Mouse (Mus musculus) limb, embryonic 14.5 days (tissue): Measurements from ENCODE around the gene Mbnl1. TPM values are rescaled to one million over a fixed set of nuclear protein-coding genes. Genes with fewer than 3 reads are reported as not detected.

Experiments used
- ATAC-seq: fragments of 200-750 bp; cut with Nextera tagmentation; 2 replicates; pipeline ENCODE4 v1.8.0; 2017; ENCODE audit warnings: low read depth, moderate number of reproducible peaks, moderate TSS enrichment; ENCODE audit not compliant: low FRiP score
- DNase-seq: peaks from one replicate; pipeline ENCODE4 v3.0.0-alpha.2; 2015; ENCODE audit warnings: low spot score
- H3K27ac ChIP-seq: fragments of 300-500 bp; sonication (generic); replicated peaks from 2 replicates; pipeline ENCODE4 v1.5.1; 2014; ENCODE audit warnings: low read depth, mild to moderate bottlenecking, low read length, moderate library complexity, mixed read lengths
- H3K27me3 ChIP-seq: fragments of 300-500 bp; sonication (generic); 2 replicates; pipeline ENCODE4 v1.6.1; 2014; ENCODE audit warnings: low read length, mixed read lengths; ENCODE audit not compliant: control insufficient read depth, insufficient read depth
- H3K36me3 ChIP-seq: fragments of 300-500 bp; sonication (generic); 2 replicates; pipeline ENCODE4 v1.6.1; 2014; ENCODE audit warnings: mild to moderate bottlenecking, low read length, moderate library complexity, mixed read lengths; ENCODE audit not compliant: control insufficient read depth, insufficient read depth
- H3K4me1 ChIP-seq: fragments of 300-500 bp; sonication (generic); 2 replicates; pipeline ENCODE4 v1.6.1; 2014; ENCODE audit warnings: antibody characterized with exemption, low read length, mixed read lengths; ENCODE audit not compliant: control insufficient read depth, insufficient read depth
- H3K4me2 ChIP-seq: fragments of 300-500 bp; sonication (generic); replicated peaks from 2 replicates; pipeline ENCODE4 v1.6.1; 2014; ENCODE audit warnings: low read depth, mild to moderate bottlenecking, low read length, moderate library complexity; ENCODE audit not compliant: severe bottlenecking
- H3K4me3 ChIP-seq: fragments of 300-500 bp; sonication (generic); replicated peaks from 2 replicates; pipeline ENCODE4 v1.5.1; 2014; ENCODE audit warnings: low read length
- H3K9ac ChIP-seq: fragments of 300-500 bp; sonication (generic); 2 replicates; pipeline ENCODE4 v1.6.1; 2014; ENCODE audit warnings: mild to moderate bottlenecking, low read depth, low read length, moderate library complexity; ENCODE audit not compliant: severe bottlenecking
- H3K9me3 ChIP-seq: fragments of 300-500 bp; sonication (generic); 2 replicates; pipeline ENCODE4 v1.6.1; 2016; ENCODE audit warnings: low read length; ENCODE audit not compliant: control insufficient read depth
- POLR2A ChIP-seq: fragments of 200-500 bp; IDR thresholded peaks from 2 replicates; pipeline ENCODE4 v1.8.0; 2012; ENCODE audit warnings: inconsistent platforms, mild to moderate bottlenecking, moderate library complexity, borderline replicate concordance; ENCODE audit not compliant: insufficient read depth, insufficient read length; ENCODE audit errors: extremely low read depth
- WGBS: fragments of 180-500 bp; shearing (Covaris S2); extraction: QIAGEN DNeasy Blood & Tissue Kit; methylation state at CpG from one replicate; pipeline ENCODE4 v1.1.7; 2014; 5-methylcytosine and 5-hydroxymethylcytosine counted together
- polyA plus RNA-seq, 2 experiments: library from polyadenylated mRNA; depleted of rRNA in 1 of 2; stranded (reverse) in 1 of 2; unstranded in 1 of 2; fragments of >200 nt; fragmentation: Nextera tagmentation in 1 of 2; extraction: Ambion mirVana in 1 of 2; gene quantifications; 2 replicates each; pipeline versions ENCODE4 v1.2.1 to v1.2.3; 2012 to 2014

The Mbnl1 gene
- polyA plus RNA-seq, 2 experiments = 40.2 to 124 TPM

DNA sequence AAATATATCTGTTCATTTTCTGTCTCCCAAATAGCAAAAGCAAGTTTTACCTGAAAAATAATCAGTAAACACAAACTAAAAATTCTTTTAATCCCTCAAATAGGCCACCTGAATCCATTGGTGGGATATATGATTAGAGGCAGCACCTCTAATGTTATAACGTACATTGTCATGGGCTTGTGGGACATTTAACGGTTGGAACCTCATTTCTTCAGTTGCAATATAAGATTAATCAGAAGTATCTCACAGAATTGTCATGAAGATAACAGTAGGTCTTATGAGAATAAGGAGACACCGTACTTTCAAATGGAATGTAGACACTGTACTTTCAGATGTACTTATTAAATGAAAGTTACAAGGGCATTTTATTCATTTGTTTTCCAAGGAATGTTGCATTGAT is 112.1 kb downstream of the Mbnl1 start:
- peaks cover 28% of the 10 kb centered on the region for H3K4me1 ChIP-seq
- TF ChIP-seq POLR2A = no peak
- no peak overlapping the region for H3K27ac ChIP-seq
- H3K9ac ChIP-seq = no peak overlapping the region
- ATAC-seq (no peak), DNase-seq (no peak)
- 92% methylated on average over 3 of the region's 3 CpGs for WGBS
- H3K27me3 ChIP-seq = no peaks in the 10 kb centered on the region
- no peak overlapping the region for H3K4me2 ChIP-seq
- H3K9me3 ChIP-seq = no peaks in the 10 kb centered on the region
- no peaks in the 10 kb centered on the region for H3K36me3 ChIP-seq
- no peak overlapping the region for H3K4me3 ChIP-seq

DNA sequence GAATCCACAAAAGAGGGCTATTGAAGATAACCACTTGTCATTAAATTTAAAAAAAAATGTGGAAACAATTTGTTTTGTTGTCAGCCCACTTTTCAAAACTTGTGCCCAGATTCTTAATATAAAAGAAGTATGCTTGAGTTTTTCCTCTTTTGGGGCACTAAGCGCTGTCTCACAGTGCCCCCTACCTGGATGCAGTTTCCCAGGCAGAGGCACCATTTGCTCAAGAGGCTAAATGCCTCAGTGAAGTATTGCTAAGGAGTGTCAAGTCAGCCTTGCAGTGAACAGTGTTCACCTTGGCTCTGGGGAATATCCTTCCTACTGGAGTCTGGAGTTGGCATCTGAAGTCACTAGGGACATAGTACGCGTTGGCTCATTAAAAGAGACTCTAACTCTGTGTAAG is 113.4 kb downstream of the Mbnl1 start:
- ATAC-seq = no peak
- H3K4me1 ChIP-seq = peaks cover 19% of the 10 kb centered on the region

DNA sequence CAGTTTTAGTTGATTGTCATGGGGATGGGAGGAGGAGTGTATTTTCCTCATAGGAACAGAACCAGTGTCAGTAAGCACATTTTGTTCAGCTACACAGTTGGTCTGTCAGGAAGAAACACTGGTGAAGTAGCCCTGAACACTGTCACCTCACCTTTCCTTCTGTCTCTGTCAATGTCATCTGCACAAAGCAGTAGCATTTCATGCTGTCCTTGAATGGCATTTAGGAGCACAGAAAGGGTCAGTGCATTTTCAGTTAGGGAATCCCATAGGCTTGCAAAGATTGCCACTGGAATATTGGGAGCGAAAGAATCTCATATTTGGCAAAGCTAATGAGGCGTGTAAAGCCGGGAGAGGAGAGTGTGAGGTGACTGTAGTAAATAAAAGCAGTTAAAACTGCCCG is 114.5 kb downstream of the Mbnl1 start:
- no peaks in the 10 kb centered on the region for H3K9me3 ChIP-seq
- H3K4me2 ChIP-seq = no peak overlapping the region
- no peak for ATAC-seq
- H3K27me3 ChIP-seq = no peaks in the 10 kb centered on the region
- no peak overlapping the region for H3K4me3 ChIP-seq
- H3K9ac ChIP-seq = no peak overlapping the region
- peaks cover 22% of the 10 kb centered on the region for H3K4me1 ChIP-seq
- no peak for DNase-seq
- no peaks in the 10 kb centered on the region for H3K36me3 ChIP-seq
- H3K27ac ChIP-seq = no peak overlapping the region
- no peak for TF ChIP-seq POLR2A
- WGBS = 57% methylated on average over 4 of the region's 4 CpGs

More for the DNA sequence above, 113.4 kb downstream of the Mbnl1 start:
- TF ChIP-seq POLR2A = no peak
- H3K4me3 ChIP-seq = no peak overlapping the region
- no peaks in the 10 kb centered on the region for H3K36me3 ChIP-seq
- H3K27me3 ChIP-seq = no peaks in the 10 kb centered on the region
- no peak overlapping the region for H3K27ac ChIP-seq
- H3K9ac ChIP-seq = no peak overlapping the region
- no peak overlapping the region for H3K4me2 ChIP-seq
- WGBS = 91% methylated on average over 3 of the region's 3 CpGs
- H3K9me3 ChIP-seq = no peaks in the 10 kb centered on the region
- no peak for DNase-seq

DNA sequence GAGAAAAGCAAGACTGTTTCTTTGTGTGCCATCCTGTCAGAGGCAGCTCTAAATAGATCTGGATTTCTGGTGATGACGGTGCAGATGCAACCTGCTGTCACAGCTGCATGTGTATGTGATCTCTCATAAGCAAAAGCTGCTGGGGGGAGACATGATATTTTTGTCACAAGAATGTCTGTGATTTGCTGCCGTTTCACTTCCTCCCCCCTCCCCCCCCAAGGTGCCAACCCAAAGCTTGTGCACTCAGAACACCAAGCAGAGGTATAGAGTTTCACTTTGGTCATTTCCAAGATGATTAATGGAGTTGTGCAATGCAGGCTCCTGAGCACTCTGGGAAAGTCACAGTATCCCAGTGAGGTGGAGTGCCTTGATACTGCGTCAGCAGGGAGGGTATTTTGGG is 116.7 kb downstream of the Mbnl1 start:
- no peak for TF ChIP-seq POLR2A
- Histone ChIP-seq H3K4me3 (no peak overlapping the region), H3K27ac (no peak overlapping the region), H3K4me1 (peaks cover 21% of the 10 kb centered on the region), H3K27me3 (no peaks in the 10 kb centered on the region), H3K9ac (no peak overlapping the region), H3K4me2 (no peak overlapping the region), H3K36me3 (no peaks in the 10 kb centered on the region), H3K9me3 (no peaks in the 10 kb centered on the region)
- WGBS = 35% methylated on average over 3 of the region's 3 CpGs
- no peak for ATAC-seq
- DNase-seq = no peak

DNA sequence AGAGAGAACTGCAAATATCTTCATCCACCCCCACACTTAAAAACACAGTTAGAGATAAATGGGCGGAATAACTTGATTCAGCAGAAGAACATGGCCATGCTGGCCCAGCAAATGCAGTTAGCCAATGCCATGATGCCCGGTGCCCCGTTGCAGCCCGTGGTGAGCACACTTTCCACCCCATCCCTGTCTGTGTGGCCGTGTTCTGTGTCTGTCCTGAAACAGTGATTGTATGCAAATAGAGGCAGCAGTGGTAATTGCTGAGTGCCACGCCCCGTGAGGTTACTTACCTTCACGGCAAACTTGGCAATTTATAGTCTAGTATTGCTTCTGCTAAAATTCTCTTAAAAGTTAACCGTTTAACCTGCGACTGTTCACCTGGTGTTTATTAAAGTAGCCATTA is 123.0 kb downstream of the Mbnl1 start:
- TF ChIP-seq POLR2A = no peak
- H3K9me3 ChIP-seq = no peaks in the 10 kb centered on the region
- no peaks in the 10 kb centered on the region for H3K36me3 ChIP-seq
- no peak for ATAC-seq
- no peak overlapping the region for H3K4me2 ChIP-seq
- no peaks in the 10 kb centered on the region for H3K27me3 ChIP-seq
- no peak overlapping the region for H3K9ac ChIP-seq
- DNase-seq = no peak
- H3K4me3 ChIP-seq = no peak overlapping the region
- no peak overlapping the region for H3K27ac ChIP-seq
- H3K4me1 ChIP-seq = peaks cover 13% of the 10 kb centered on the region
- WGBS = 54% methylated on average over 10 of the region's 10 CpGs

DNA sequence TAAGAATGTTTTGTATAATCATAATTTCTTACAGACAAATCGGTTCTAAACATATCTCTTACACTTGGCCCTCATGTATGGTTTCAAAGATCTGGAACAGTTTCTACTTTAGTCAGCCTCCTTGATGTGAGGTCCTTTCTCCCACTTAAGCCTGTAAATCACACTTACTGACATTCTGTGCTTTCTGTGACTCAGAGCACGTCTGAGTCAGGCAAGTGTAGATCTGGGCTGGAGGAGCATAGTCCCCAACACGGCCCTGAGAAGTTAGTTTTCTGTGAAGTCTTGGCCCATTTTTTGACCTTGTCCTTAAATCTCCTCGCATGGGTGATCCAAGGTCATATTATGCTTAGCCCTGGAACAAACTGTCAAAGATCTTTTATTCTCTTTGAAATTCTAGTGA is 124.4 kb downstream of the Mbnl1 start:
- no peak for TF ChIP-seq POLR2A
- no peak overlapping the region for H3K27ac ChIP-seq
- H3K9me3 ChIP-seq = no peaks in the 10 kb centered on the region
- H3K27me3 ChIP-seq = no peaks in the 10 kb centered on the region
- no peak for DNase-seq
- no peaks in the 10 kb centered on the region for H3K36me3 ChIP-seq
- H3K4me2 ChIP-seq = no peak overlapping the region
- ATAC-seq = no peak
- H3K9ac ChIP-seq = no peak overlapping the region
- WGBS = 66% methylated on average over 4 of the region's 4 CpGs
- peaks cover 8% of the 10 kb centered on the region for H3K4me1 ChIP-seq
- H3K4me3 ChIP-seq = no peak overlapping the region
